Mouse (Mus musculus) G1E (cell line): ENCODE measurements around the gene P4hb.
"Not testable (repeated sequence)": the region's sequence is repeated elsewhere in the genome, so short reads cannot be mapped to it uniquely, and the experiment has no call there.

Source experiments
- CTCF ChIP-seq: IDR thresholded peaks from 2 replicates; pipeline ENCODE4 v1.5.1; 2012; ENCODE audit warnings: low read depth, low read length, inconsistent platforms, mixed read lengths
- GATA1 ChIP-seq: IDR thresholded peaks from 2 replicates; pipeline ENCODE4 v1.6.1; 2012; ENCODE audit warnings: borderline replicate concordance, low read length, inconsistent platforms, mixed read lengths
- GATA2 ChIP-seq: IDR thresholded peaks from 2 replicates; pipeline ENCODE4 v1.6.1; 2012; ENCODE audit warnings: low read depth, low read length, inconsistent platforms, borderline replicate concordance
- POLR2AphosphoS5 ChIP-seq: IDR thresholded peaks from 2 replicates; pipeline ENCODE4 v1.6.1; 2012; ENCODE audit warnings: low read depth, low read length, inconsistent platforms; ENCODE audit not compliant: insufficient replicate concordance
- TAL1 ChIP-seq: conservative IDR thresholded peaks from 2 replicates; pipeline ENCODE4 v1.6.1; 2012; ENCODE audit warnings: low read depth, low read length, inconsistent platforms, mixed read lengths

- not testable (repeated sequence) for TF ChIP-seq CTCF, GATA1, TAL1, POLR2AphosphoS5, GATA2
These were observed 9.9 kb upstream of the P4hb start for GRCm38 (mm10) chr11:120582982-120583293.
